Mouse (Mus musculus) thymus, postnatal 25 days (tissue): ENCODE results near the gene Morf4l1.

ENCODE experiments used
- DNase-seq: peaks from one replicate; pipeline ENCODE4 v3.0.0; 2022

The Morf4l1 gene

DNA sequence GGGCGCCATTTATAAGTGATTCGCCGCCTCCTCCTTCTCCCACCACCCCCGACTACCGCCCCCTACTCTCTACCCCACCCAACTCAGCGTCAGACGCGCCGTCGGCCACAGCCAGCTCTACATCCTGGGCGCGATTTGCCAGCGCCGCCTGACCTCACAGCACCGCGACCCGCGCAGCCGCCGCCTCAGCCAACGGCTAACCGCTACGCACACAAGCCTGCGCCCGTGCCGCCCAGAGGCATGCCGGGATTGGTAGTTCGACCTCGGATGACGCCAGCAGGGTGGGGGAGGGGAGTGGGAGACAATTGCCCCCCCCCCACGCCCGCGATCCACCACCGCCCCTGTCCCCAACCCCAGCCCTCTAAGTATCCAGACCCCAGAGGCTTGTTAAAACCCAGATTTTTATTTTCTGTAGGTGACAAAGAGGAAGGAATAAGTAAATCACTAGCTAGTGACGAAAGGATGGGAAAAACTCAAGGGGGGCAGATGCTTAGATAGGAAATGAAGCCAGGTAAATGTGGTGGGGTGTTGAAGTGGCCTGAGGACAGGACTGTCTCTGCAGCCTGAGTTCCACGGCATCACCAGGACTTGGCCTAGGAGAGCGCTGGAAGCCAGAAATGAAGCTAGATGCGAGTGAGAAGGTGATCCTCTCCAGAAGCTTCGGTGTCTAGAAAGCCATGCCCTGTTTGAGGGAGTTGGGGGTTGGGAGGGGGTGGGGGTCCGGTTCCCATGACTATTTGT is at the start of gene Morf4l1:
Gene Morf4l1 (minus strand): TSS at position 208 of the 741 bp plus-strand sequence.
- peak; percentile 96 for DNase-seq

- DNase-seq, result no peak
Measured at GRCm38 (mm10) chr9:90163749-90164095, 49.1 kb upstream of the Morf4l1 start.

- peak; percentile 28 for DNase-seq
Measured at GRCm38 (mm10) chr9:90162926-90163748, 48.6 kb upstream of the Morf4l1 start, which contains the start of gene Adamts7. Gene Adamts7 (plus strand): TSS chr9:90163069.

- DNase-seq, result peak; percentile 48
Measured at GRCm38 (mm10) chr9:90162243-90162925, 47.8 kb upstream of the Morf4l1 start.

GRCm38 (mm10) chr9:90146869-90147268 is 32.3 kb upstream of the Morf4l1 start:
- no peak for DNase-seq

DNA sequence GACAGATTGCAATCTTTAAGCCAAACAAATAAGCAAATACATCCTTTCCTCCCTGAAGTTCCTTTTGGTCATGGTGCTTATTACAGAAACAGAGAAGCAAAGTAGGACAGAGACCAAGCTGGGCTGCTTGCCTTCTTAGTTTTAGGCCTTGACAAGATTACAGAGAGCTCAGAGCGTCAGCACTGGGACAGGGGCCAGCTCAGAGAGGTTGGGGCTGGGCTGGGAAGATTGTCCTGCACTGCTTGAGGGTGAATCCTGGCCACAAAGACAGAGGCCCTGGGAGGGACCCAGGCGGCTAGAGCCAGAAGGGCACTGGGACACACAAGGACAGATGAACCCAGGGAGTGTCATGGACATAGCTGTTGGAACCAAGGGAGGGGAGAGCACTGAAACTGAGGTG is 31.2 kb upstream of the Morf4l1 start:
- DNase-seq, result no peak

DNA sequence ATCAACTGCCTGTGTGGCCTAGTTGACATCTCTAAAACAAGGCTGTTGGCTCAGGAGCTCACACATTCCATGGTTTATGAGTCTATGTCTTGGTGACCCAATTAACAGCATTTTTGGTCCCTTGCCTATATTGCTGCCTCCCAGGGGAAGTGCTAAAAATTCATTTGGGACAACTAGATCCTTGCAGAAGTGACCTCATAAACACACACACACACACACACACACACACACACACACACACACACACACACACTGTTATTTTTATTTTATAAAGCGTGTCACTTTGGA is 22.0 kb upstream of the Morf4l1 start:
- DNase-seq, result no peak

- DNase-seq, result no peak
Measured at GRCm38 (mm10) chr9:90135963-90136677, 21.5 kb upstream of the Morf4l1 start.

GRCm38 (mm10) chr9:90135466-90135865 is 20.9 kb upstream of the Morf4l1 start:
- no peak for DNase-seq

- no peak for DNase-seq
Measured at GRCm38 (mm10) chr9:90133562-90134355, 19.2 kb upstream of the Morf4l1 start.

DNA sequence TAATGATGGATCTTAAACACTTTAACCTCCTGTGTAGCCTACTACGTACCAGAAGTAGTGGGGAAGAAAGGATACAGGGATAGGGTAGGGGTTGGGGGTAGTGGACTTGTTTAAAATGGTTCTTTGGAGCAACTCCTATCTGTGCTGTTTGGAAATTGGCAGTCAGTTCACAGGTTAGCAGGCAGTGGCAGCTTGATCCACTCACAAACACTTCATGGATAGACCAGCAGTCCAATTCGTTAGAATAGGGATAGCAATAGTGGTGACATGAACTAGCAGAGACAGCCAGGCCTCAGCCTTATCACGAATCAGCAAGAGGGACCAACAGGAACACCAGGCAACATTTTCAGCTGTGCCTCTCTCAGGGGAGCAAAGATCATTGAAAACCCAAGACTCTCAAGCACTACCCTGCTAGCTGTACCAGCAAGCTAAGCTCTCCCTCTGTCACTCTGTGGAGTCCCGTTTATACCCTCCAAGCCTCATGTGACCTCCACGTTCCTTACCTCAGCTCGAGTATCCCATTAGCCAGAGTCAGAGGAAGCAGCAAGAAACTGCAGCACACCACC is 14.1 kb upstream of the Morf4l1 start:
- DNase-seq, result no peak

- no peak for DNase-seq
Measured at GRCm38 (mm10) chr9:90127146-90127545, 12.6 kb upstream of the Morf4l1 start.

GRCm38 (mm10) chr9:90126260-90127010 is 11.9 kb upstream of the Morf4l1 start:
- peak; percentile 91 for DNase-seq

GRCm38 (mm10) chr9:90125416-90126099 is 11.0 kb upstream of the Morf4l1 start:
- no peak for DNase-seq

DNA sequence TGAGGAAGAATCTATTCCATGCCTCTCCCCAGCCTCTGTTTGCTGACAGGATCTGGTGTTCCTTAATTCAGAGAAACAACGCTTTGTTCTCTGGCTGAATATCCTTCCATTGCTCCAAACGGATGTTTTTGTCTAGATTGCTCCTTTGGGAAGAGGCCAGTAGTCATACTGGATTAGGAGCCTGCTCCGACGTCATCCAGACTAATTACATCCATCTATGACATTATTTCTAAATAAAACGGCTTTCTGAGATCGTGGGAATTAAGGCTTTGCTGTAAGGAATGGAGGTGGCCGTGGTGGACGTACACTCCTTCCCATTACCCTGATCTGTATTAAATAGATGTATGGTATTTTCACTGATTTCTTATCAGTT is 10.3 kb upstream of the Morf4l1 start:
- DNase-seq, result no peak

GRCm38 (mm10) chr9:90124156-90124872 is 9.7 kb upstream of the Morf4l1 start:
- DNase-seq, result no peak

DNA sequence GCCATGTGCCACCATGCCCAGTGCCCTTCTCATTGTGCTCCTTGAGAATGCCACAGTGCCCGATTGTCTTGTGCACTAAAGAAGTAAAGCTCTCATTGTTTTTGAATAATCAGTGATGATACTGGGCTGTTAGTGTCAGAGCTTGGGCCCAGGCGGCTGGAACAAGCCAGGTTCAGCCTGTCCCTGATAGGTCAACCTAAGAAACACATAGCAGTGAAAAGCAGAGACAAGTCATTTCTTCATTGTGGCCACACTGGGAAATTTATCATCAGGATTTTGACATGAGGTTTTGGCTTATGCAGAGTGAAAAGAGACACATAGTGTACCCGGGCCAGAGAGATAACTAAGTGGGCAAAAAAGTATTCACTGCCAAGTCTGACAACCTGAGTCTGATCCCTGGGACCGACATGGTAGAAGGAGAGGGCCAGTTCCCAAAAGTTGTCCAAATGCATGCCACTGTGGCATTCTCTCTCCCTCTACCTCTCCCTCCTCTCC is 7.7 kb upstream of the Morf4l1 start:
- DNase-seq, result no peak

- no peak for DNase-seq
Measured at GRCm38 (mm10) chr9:90117234-90117633, 2.7 kb upstream of the Morf4l1 start.

DNA sequence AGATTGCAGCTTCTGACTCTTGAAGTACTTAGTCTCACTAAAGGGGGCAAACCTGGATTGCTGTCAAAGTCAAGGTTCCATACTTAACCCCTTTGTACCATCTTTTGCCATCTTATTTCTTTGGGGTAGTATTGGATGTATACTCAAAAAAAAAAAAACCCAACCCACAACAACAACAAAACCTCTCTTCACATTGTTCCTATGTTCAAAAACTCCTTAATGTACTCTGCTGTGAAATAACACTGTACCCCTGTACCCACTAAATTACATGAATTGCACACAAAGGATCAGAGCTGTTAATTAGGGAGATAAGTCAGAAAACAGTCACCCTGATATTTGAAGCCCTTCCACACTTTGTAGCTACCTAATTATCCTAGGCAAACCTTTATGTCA is 730 bp upstream of the Morf4l1 start:
- no peak for DNase-seq
